Mouse (Mus musculus) embryonic fibroblast, embryonic 13.5 days (primary cell): Measurements from ENCODE around the gene Ppfibp1.

Experiments used
- CTCF ChIP-seq: IDR thresholded peaks from 2 replicates; pipeline ENCODE4 v1.5.1; 2011; ENCODE audit warnings: mild to moderate bottlenecking, control low read depth, low read length, moderate library complexity, borderline replicate concordance; ENCODE audit not compliant: insufficient read depth
- POLR2A ChIP-seq: IDR thresholded peaks from 2 replicates; pipeline ENCODE4 v1.6.1; 2011; ENCODE audit warnings: low read depth, mild to moderate bottlenecking, control low read depth, low read length, moderate library complexity

GRCm38 (mm10) chr6:146997006-146997405, 108.7 kb downstream of the Ppfibp1 start:
- no peak for TF ChIP-seq POLR2A
- no peak for TF ChIP-seq CTCF
